8 mouse cellular contexts compared by ENCODE assay signal in the genomic region with DNA sequence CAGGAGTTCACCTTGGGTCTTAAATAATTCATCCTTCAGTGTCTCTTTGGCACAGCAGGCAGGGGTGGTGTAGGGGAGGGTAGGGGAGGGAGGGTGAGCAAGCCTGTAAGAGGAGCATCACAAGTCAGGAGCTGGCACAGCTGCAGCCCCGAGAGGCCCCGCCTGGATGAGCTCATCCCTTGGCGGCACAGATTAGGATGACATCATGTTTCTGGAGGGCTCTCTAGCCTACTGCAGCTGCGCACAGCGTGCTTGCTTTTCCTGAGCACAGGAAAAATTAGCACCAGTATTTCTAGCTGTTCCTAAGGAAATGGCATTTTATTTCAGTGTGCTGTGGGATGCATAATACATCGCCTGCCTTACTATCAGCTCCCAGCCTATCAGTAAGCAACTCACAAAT.
A peak's percentile ranks its signal among the peaks of the same experiment; 100 is the strongest.
DNase-seq lines count a peak whose midpoint lies in the region; ATAC-seq and TF ChIP-seq lines count a peak whose summit lies in the region.

No protein-coding gene starts in this region.

- H3K4me1 ChIP-seq in megakaryocyte, embryonic 14.5 days = peaks cover 68% of the 10 kb centered on the region
- H3K4me1 ChIP-seq in embryonic facial prominence, embryonic 12.5 days = peaks cover 25% of the 10 kb centered on the region
- peaks cover 22% of the 10 kb centered on the region for H3K4me1 ChIP-seq in heart, adult 2 months (ENCODE audit: control insufficient read depth, insufficient read depth, low read length)
- H3K4me1 ChIP-seq in midbrain, embryonic 11.5 days (ENCODE audit: control insufficient read depth, insufficient read depth, low read length) = peaks cover 15% of the 10 kb centered on the region
- peaks cover 21% of the 10 kb centered on the region for H3K4me1 ChIP-seq in stomach, embryonic 15.5 days

- no peaks in the 10 kb centered on the region; the same call in 1 of the 2 replicates for H3K79me2 ChIP-seq in heart, adult 2 months (replicated peaks; ENCODE audit: control insufficient read depth, insufficient read depth, low read length)

- intact Hi-C loops in heart, adult 2 months (cut with DNase I) = loop anchor here (1.0 to 5.0 kb wide), 2 partner anchors 18 to 112 kb away; a partner anchor contains a TSS
- intact Hi-C loops in left cerebral cortex, postnatal 36 days (cut with DNase I) = loop anchor here (5.0 kb wide), 1 partner anchor 107 kb away; no protein-coding TSS in a partner anchor

- no peak overlapping the region for H3K9ac ChIP-seq in embryonic facial prominence, embryonic 12.5 days
- H3K9ac ChIP-seq in heart, adult 2 months (ENCODE audit: low read depth, low read length) = peak overlapping the region; percentile 62
- no peak overlapping the region for H3K9ac ChIP-seq in midbrain, embryonic 11.5 days (ENCODE audit: low read length)
- no peak overlapping the region for H3K9ac ChIP-seq in stomach, embryonic 15.5 days

- DNase-seq in heart, adult 2 months = peak; percentile 93 to 95
- DNase-seq in kidney, adult 18-20 months = peak; percentile 85
- DNase-seq in left cerebral cortex, postnatal 36 days (ENCODE audit: low spot score in 2 of 2) = peak; percentile 90 to 92
- peak; percentile 93 for DNase-seq in midbrain, embryonic 11.5 days (ENCODE audit: low spot score, missing footprints)

- TF ChIP-seq CTCF in heart, adult 2 months (IDR thresholded peaks at IDR 0.05) = no peak

- peak overlapping the region; percentile 33 for H3K4me3 ChIP-seq in megakaryocyte, embryonic 14.5 days (replicated peaks)
- H3K4me3 ChIP-seq in embryonic facial prominence, embryonic 12.5 days = no peak overlapping the region
- H3K4me3 ChIP-seq in heart, adult 2 months = no peak overlapping the region
- H3K4me3 ChIP-seq in midbrain, embryonic 11.5 days (ENCODE audit: low read depth, low read length) = no peak overlapping the region
- H3K4me3 ChIP-seq in stomach, embryonic 15.5 days (replicated peaks) = no peak overlapping the region

- no peak overlapping the region for H3K4me2 ChIP-seq in embryonic facial prominence, embryonic 12.5 days (replicated peaks)
- no peak overlapping the region for H3K4me2 ChIP-seq in midbrain, embryonic 11.5 days
- 0 out of 2 replicates have a peak overlapping the region, but pooled peaks have one; percentile 25 for H3K4me2 ChIP-seq in stomach, embryonic 15.5 days

- H3K27ac ChIP-seq in embryonic facial prominence, embryonic 12.5 days = no peak overlapping the region
- peak overlapping the region; percentile 86 for H3K27ac ChIP-seq in heart, adult 2 months
- no peak overlapping the region for H3K27ac ChIP-seq in midbrain, embryonic 11.5 days (ENCODE audit: low read depth, low read length)
- H3K27ac ChIP-seq in stomach, embryonic 15.5 days = peak overlapping the region; percentile 79; the same call in 1 of the 2 replicates

- 10% methylated on average over 6 of the region's 6 CpGs for WGBS in embryonic facial prominence, embryonic 12.5 days
- WGBS in heart, adult 2 months = under 1% methylated on average over 6 of the region's 6 CpGs
- WGBS in midbrain, embryonic 11.5 days = 15% methylated on average over 6 of the region's 6 CpGs
- WGBS in stomach, embryonic 15.5 days = 13% methylated on average over 6 of the region's 6 CpGs

- H3K36me3 ChIP-seq in megakaryocyte, embryonic 14.5 days (replicated peaks; ENCODE audit: low read length) = no peaks in the 10 kb centered on the region
- no peaks in the 10 kb centered on the region for H3K36me3 ChIP-seq in embryonic facial prominence, embryonic 12.5 days
- peaks cover 3% of the 10 kb centered on the region for H3K36me3 ChIP-seq in heart, adult 2 months (ENCODE audit: control insufficient read depth, insufficient read depth, low read length)
- no peaks in the 10 kb centered on the region for H3K36me3 ChIP-seq in midbrain, embryonic 11.5 days (ENCODE audit: control insufficient read depth, insufficient read depth, low read length)
- H3K36me3 ChIP-seq in stomach, embryonic 15.5 days = no peaks in the 10 kb centered on the region

- H3K27me3 ChIP-seq in megakaryocyte, embryonic 14.5 days (replicated peaks) = peaks cover 8% of the 10 kb centered on the region
- no peaks in the 10 kb centered on the region for H3K27me3 ChIP-seq in embryonic facial prominence, embryonic 12.5 days
- H3K27me3 ChIP-seq in heart, adult 2 months (ENCODE audit: control insufficient read depth, insufficient read depth, low read length) = no peaks in the 10 kb centered on the region
- H3K27me3 ChIP-seq in midbrain, embryonic 11.5 days (ENCODE audit: control insufficient read depth, insufficient read depth, low read length) = no peaks in the 10 kb centered on the region
- no peaks in the 10 kb centered on the region for H3K27me3 ChIP-seq in stomach, embryonic 15.5 days (replicated peaks)

- TF ChIP-seq POLR2A in heart, adult 2 months (IDR thresholded peaks at IDR 0.05; ENCODE audit: insufficient read depth, low read depth, low read length) = no peak

- TF ChIP-seq EP300 in heart, adult 2 months (IDR thresholded peaks at IDR 0.05; ENCODE audit: insufficient read depth, low read depth, low read length) = peak; percentile 89

- H3K9me3 ChIP-seq in megakaryocyte, embryonic 14.5 days = no peaks in the 10 kb centered on the region
- no peaks in the 10 kb centered on the region for H3K9me3 ChIP-seq in embryonic facial prominence, embryonic 12.5 days
- H3K9me3 ChIP-seq in midbrain, embryonic 11.5 days (ENCODE audit: control insufficient read depth, low read length) = no peaks in the 10 kb centered on the region
- no peaks in the 10 kb centered on the region for H3K9me3 ChIP-seq in stomach, embryonic 15.5 days

- ATAC-seq in megakaryocyte, adult 5-6 weeks (ENCODE audit: poor library complexity, severe bottlenecking) = no peak
- peak; percentile 91 for ATAC-seq in embryonic facial prominence, embryonic 12.5 days (ENCODE audit: insufficient number of reproducible peaks, insufficient read depth, low FRiP score, low TSS enrichment)
- ATAC-seq in midbrain, embryonic 11.5 days (ENCODE audit: low FRiP score) = peak; percentile 98
- peak; percentile 93 for ATAC-seq in stomach, embryonic 15.5 days (ENCODE audit: insufficient read depth, low FRiP score, low read depth)

Comparison
In these comparisons a context has a peak if more than half of its experiments do, and no peak if none do; other contexts are left out.
1. H3K27ac ChIP-seq: peak in heart, adult 2 months (single experiment) and stomach, embryonic 15.5 days (single experiment); none in embryonic facial prominence, embryonic 12.5 days (single experiment) and midbrain, embryonic 11.5 days (single experiment).
2. Peak in every context shown above with its lines, with median percentiles within 50 percentile points of each other: DNase-seq.